Mouse (Mus musculus) stomach, postnatal 0 days (tissue): ENCODE results near the gene Fpr3.

ENCODE experiments used
- CTCF ChIP-seq: IDR thresholded peaks from 2 replicates; pipeline ENCODE4 v1.5.1; 2016; ENCODE audit warnings: antibody characterized with exemption, low read depth, mild to moderate bottlenecking, moderate library complexity
- EP300 ChIP-seq: optimal IDR thresholded peaks from 2 replicates; pipeline ENCODE3; 2016; ENCODE audit warnings: antibody characterized with exemption

- no peak for TF ChIP-seq EP300
- no peak for TF ChIP-seq CTCF
These were observed 22.2 kb downstream of the Fpr3 start for GRCm38 (mm10) chr17:17909636-17910421.
